Comparison of ENCODE assay signal across 24 mouse cellular contexts in the genomic region with DNA sequence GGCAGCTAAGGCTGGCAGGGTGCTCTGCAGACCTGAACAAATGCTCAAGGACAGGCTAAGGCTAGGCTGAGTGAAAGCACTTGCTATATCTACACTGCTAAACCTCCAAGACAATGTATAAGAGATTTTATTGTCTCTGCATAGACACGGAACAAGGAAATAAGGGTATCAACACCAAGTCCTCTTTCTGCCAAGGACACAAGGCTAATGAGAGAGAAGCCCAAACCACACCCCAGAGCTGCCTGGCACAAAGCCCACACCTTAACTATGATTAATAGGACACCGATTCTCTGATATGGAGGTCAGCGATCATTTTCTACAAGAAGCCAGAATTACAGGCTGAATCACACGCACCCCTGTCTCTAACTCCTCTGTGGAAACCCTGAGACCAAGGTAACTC.
DNase-seq lines count a peak whose midpoint lies in the region; ATAC-seq lines count a peak whose summit lies in the region.
"Had no signal": no experiment of that assay in that cellular context is flagged by ENCODE, and none has a peak within 500 bp of the region (broad histone marks: within the 10 kb centered on the region; RNA-seq: fewer than 3 reads in every experiment).

No protein-coding gene starts in this region.

- peak; percentile 72 for DNase-seq in urinary bladder, postnatal 14 days (ENCODE audit: low spot score)
- DNase-seq in urinary bladder, postnatal 10 days (ENCODE audit: low spot score): no peak
- peak; percentile 38 for DNase-seq in adrenal gland, postnatal 25 days
- DNase-seq in large intestine, adult 2 months (ENCODE audit: low read depth, low spot score): peak; percentile 57
- no peak for DNase-seq in MN1 (ENCODE audit: low spot score)
- no peak for DNase-seq in retina, postnatal 1 day
- DNase-seq: B cell, adult 2 months; embryo, embryonic 11 days; gastrocnemius, postnatal 14 days; heart, adult 2 months; heart, postnatal 14 days; kidney, postnatal 25 days; layer of hippocampus, postnatal 36 days; liver, embryonic 13.5 days; lung, adult 2 months; lung, postnatal 14 days; right cerebral cortex, adult 18-20 months had no signal

- no peak overlapping the region for H3K4me3 ChIP-seq in forebrain, embryonic 16.5 days (replicated peaks; ENCODE audit: low read length)
- H3K4me3 ChIP-seq: heart, adult 2 months; heart, embryonic 13.5 days; limb, embryonic 13.5 days; liver, embryonic 13.5 days had no signal

- no peaks in the 10 kb centered on the region for H3K27me3 ChIP-seq in forebrain, embryonic 16.5 days (replicated peaks; ENCODE audit: control insufficient read depth, insufficient read depth, low read length)
- H3K27me3 ChIP-seq: CH12.LX; heart, embryonic 13.5 days; liver, embryonic 13.5 days had no signal

- no peak for ATAC-seq in forebrain, embryonic 16.5 days
- ATAC-seq: forebrain, embryonic 14.5 days had no signal

- WGBS in large intestine, adult 2 months: 41% methylated on average over 4 of the region's 4 CpGs
- WGBS in forebrain, embryonic 16.5 days: 88% methylated on average over 4 of the region's 4 CpGs

- H3K4me1 ChIP-seq in forebrain, embryonic 16.5 days (replicated peaks; ENCODE audit: control insufficient read depth, insufficient read depth, low read length): peaks cover 4% of the 10 kb centered on the region
- H3K4me1 ChIP-seq: liver, embryonic 13.5 days had no signal

- H3K4me2 ChIP-seq in forebrain, embryonic 16.5 days (ENCODE audit: low read length): no peak overlapping the region
- H3K4me2 ChIP-seq: heart, embryonic 13.5 days; limb, embryonic 13.5 days; liver, embryonic 13.5 days; midbrain, embryonic 11.5 days had no signal

- no peaks in the 10 kb centered on the region for H3K9me3 ChIP-seq in forebrain, embryonic 16.5 days (ENCODE audit: control insufficient read depth, low read length)
- H3K9me3 ChIP-seq: heart, embryonic 13.5 days; limb, embryonic 13.5 days; liver, embryonic 13.5 days had no signal

- no peak overlapping the region for H3K27ac ChIP-seq in forebrain, embryonic 16.5 days (ENCODE audit: low read length)
- H3K27ac ChIP-seq: heart, adult 2 months; heart, embryonic 13.5 days; limb, embryonic 13.5 days; liver, embryonic 13.5 days had no signal

- no peak overlapping the region for H3K9ac ChIP-seq in forebrain, embryonic 16.5 days (replicated peaks; ENCODE audit: low read depth, low read length)
- H3K9ac ChIP-seq: heart, embryonic 13.5 days; limb, embryonic 13.5 days; liver, embryonic 13.5 days had no signal

- H3K36me3 ChIP-seq in forebrain, embryonic 16.5 days (ENCODE audit: control insufficient read depth, insufficient read depth): 0 out of 2 replicates have a peak, but pooled peaks cover 2% of the 10 kb centered on the region
- H3K36me3 ChIP-seq: G1E; heart, embryonic 13.5 days; liver, embryonic 13.5 days had no signal

Comparison
In these comparisons a context has a peak if more than half of its experiments do, and no peak if none do; other contexts are left out.
1. DNase-seq: peak in urinary bladder, postnatal 14 days (single experiment), adrenal gland, postnatal 25 days (single experiment) and large intestine, adult 2 months (single experiment); none in urinary bladder, postnatal 10 days (single experiment), MN1 (single experiment) and retina, postnatal 1 day (single experiment).